8 mouse cellular contexts compared by ENCODE assay signal in the genomic region with DNA sequence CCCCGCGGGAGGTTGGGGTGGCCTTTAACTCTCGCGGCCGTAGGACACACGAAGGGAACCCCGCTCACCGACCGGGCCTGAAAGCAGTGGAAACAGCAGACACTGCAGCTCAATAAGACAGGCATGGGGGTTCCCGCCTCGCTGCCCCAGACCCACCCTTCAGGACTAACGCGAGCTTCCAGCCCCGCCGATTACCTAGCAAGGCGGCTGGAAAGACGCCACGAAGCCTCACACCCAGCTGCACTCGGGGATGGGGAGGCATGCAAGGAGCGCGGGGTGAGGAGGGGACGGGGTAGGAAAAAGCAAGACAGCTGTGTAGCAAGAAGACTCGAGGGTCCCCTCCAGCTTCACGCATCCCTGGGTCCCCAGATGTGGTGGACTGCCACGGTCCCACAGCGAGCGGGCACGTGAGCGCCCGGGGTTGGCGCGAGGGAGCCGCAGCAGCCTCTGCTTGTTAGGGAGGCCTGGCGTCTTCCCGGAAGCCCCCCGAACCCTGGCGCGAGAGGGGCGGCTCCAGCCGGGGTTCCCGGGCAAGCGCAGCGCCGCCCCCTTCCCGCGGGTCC. TPM values are rescaled to one million over a fixed set of nuclear protein-coding genes. Genes with fewer than 3 reads are reported as not detected.
DNase-seq lines count a peak whose midpoint lies in the region; ATAC-seq and TF ChIP-seq lines count a peak whose summit lies in the region.

No protein-coding gene starts in this region.

- H3K9me3 ChIP-seq in forebrain, postnatal 0 days (ENCODE audit: low read length) = no peaks in the 10 kb centered on the region

- WGBS in forebrain, postnatal 0 days = 1% methylated on average over 46 of the region's 46 CpGs

- H3K36me3 ChIP-seq in forebrain, postnatal 0 days (ENCODE audit: insufficient read depth) = peaks cover 19% of the 10 kb centered on the region
- peaks cover 5% of the 10 kb centered on the region for H3K36me3 ChIP-seq in myocyte (ENCODE audit: control insufficient read depth, insufficient read depth)

- H3K27ac ChIP-seq in forebrain, postnatal 0 days (ENCODE audit: low read depth, low read length) = peak overlapping the region; percentile 94

- peaks cover 17% of the 10 kb centered on the region for H3K79me2 ChIP-seq in myocyte (ENCODE audit: control insufficient read depth, insufficient read depth)

- H3K4me1 ChIP-seq in forebrain, postnatal 0 days (ENCODE audit: insufficient read depth) = peaks cover 20% of the 10 kb centered on the region

- H3ac ChIP-seq in myocyte (ENCODE audit: control insufficient read depth, insufficient read length) = peak overlapping the region; percentile 74

- no peak for TF ChIP-seq CTCF in forebrain, postnatal 0 days (IDR thresholded peaks at IDR 0.05; ENCODE audit: low read depth)

- H3K27me3 ChIP-seq in forebrain, postnatal 0 days (ENCODE audit: insufficient read depth, low read length) = no peaks in the 10 kb centered on the region
- no peaks in the 10 kb centered on the region for H3K27me3 ChIP-seq in myocyte (ENCODE audit: control insufficient read depth, insufficient read depth, insufficient read length)

- DNase-seq in gastrocnemius, postnatal 10 days = peak; percentile 55
- no peak for DNase-seq in gastrocnemius, adult 18-20 months (ENCODE audit: low spot score)
- peak; percentile 72 for DNase-seq in 3134 (ENCODE audit: extremely low read depth, insufficient read length, low spot score)
- peak; percentile 11 for DNase-seq in adrenal gland, postnatal 25 days
- peak; percentile 78 for DNase-seq in forebrain, postnatal 0 days
- peak; percentile 5 to 44 for DNase-seq in kidney, postnatal 25 days
- DNase-seq in layer of hippocampus, adult 11-12 months (ENCODE audit: low spot score) = no peak

- peak; percentile 44 for TF ChIP-seq POLR2A in myocyte (IDR thresholded peaks at IDR 0.05; ENCODE audit: insufficient read length, low read depth)

- peak overlapping the region; percentile 90 for H3K9ac ChIP-seq in forebrain, postnatal 0 days

- H3K4me3 ChIP-seq in forebrain, postnatal 0 days (ENCODE audit: low read depth, low read length) = peak overlapping the region; percentile 67
- peak overlapping the region; percentile 64 for H3K4me3 ChIP-seq in myocyte

- peak; percentile 70 for ATAC-seq in forebrain, postnatal 0 days

- H3K4me2 ChIP-seq in forebrain, postnatal 0 days (ENCODE audit: low read depth) = peak overlapping the region; percentile 75
- H3K4me2 ChIP-seq in myocyte (ENCODE audit: low read depth) = peak overlapping the region; percentile 80

TF ChIP-seq in myocyte, 11 proteins besides CTCF, POLR2A, EP300 and RAD21:
- TF ChIP-seq REST (IDR thresholded peaks at IDR 0.05; ENCODE audit: insufficient read depth, insufficient read length) = no peak
- no peak for TF ChIP-seq MYOD1 (IDR thresholded peaks at IDR 0.05; ENCODE audit: control insufficient read depth in 1 of 3, insufficient read length in 2 of 3, low read depth in 2 of 3)
- no peak for TF ChIP-seq TCF3 (IDR thresholded peaks at IDR 0.05; ENCODE audit: insufficient read length, low read depth)
- TF ChIP-seq TCF12 (IDR thresholded peaks at IDR 0.05; ENCODE audit: insufficient read depth, poor library complexity, severe bottlenecking) = no peak
- TF ChIP-seq USF1 (IDR thresholded peaks at IDR 0.05; ENCODE audit: low read depth) = peak; percentile 0
TF ChIP-seq in myocyte: peak in this region for 1.

RNA-seq across cellular contexts. Expression of a gene that starts 0.5 kb away (rescaled TPM):
- total RNA-seq in gastrocnemius, postnatal 10 days (2021) = 10 to 100 TPM; 12.3 to 14.6 TPM
- total RNA-seq in gastrocnemius, adult 18-20 months (2021) = under 1 TPM; 0.25 to 0.71 TPM
- total RNA-seq in adrenal gland, postnatal 25 days (2021) = 0.48 and 0.49 TPM in 2 replicates
- total RNA-seq in forebrain, postnatal 0 days (2014; rRNA removed) = 46.4 and 47.5 TPM in 2 replicates
- 60.9 and 63.7 TPM in 2 replicates for polyA plus RNA-seq in forebrain, postnatal 0 days (2015; fragmentation: Nextera tagmentation; extraction: Ambion mirVana)
- polyA plus RNA-seq in myocyte (2012; fragmentation: generic; extraction: Trizol) = 20.0 TPM

RNA-seq across cellular contexts. Expression of a gene that starts 47.4 kb away (rescaled TPM):
- 10 to 100 TPM; 10.9 to 11.7 TPM for total RNA-seq in gastrocnemius, postnatal 10 days (2021)
- total RNA-seq in gastrocnemius, adult 18-20 months (2021) = 10 to 100 TPM; 11.5 to 13.8 TPM
- 14.7 and 15.0 TPM in 2 replicates for total RNA-seq in adrenal gland, postnatal 25 days (2021)
- 28.8 and 33.9 TPM in 2 replicates for total RNA-seq in forebrain, postnatal 0 days (2014; rRNA removed)
- 5.1 and 7.6 TPM in 2 replicates for polyA plus RNA-seq in forebrain, postnatal 0 days (2015; fragmentation: Nextera tagmentation; extraction: Ambion mirVana)
- polyA plus RNA-seq in myocyte (2012; fragmentation: generic; extraction: Trizol) = 2.2 TPM

RNA-seq across cellular contexts. Expression of a gene that starts 53.7 kb away (rescaled TPM):
- 10 to 100 TPM; 25.8 to 26.3 TPM for total RNA-seq in gastrocnemius, postnatal 10 days (2021)
- total RNA-seq in gastrocnemius, adult 18-20 months (2021) = 10 to 100 TPM; 26.4 to 30.1 TPM
- total RNA-seq in adrenal gland, postnatal 25 days (2021) = 44.3 and 56.8 TPM in 2 replicates
- total RNA-seq in forebrain, postnatal 0 days (2014; rRNA removed) = 48.5 and 49.1 TPM in 2 replicates
- 44.3 and 47.7 TPM in 2 replicates for polyA plus RNA-seq in forebrain, postnatal 0 days (2015; fragmentation: Nextera tagmentation; extraction: Ambion mirVana)
- 17.7 TPM for polyA plus RNA-seq in myocyte (2012; fragmentation: generic; extraction: Trizol)

RNA-seq across cellular contexts. Expression of a gene that starts 57.8 kb away (rescaled TPM):
- not detected for total RNA-seq in gastrocnemius, postnatal 10 days (2021)
- not detected for total RNA-seq in gastrocnemius, adult 18-20 months (2021)
- total RNA-seq in adrenal gland, postnatal 25 days (2021) = not detected in 2 replicates
- not detected in 2 replicates for total RNA-seq in forebrain, postnatal 0 days (2014; rRNA removed)
- polyA plus RNA-seq in forebrain, postnatal 0 days (2015; fragmentation: Nextera tagmentation; extraction: Ambion mirVana) = not detected in 2 replicates
- polyA plus RNA-seq in myocyte (2012; fragmentation: generic; extraction: Trizol) = not detected

Comparison
In these comparisons a context has a peak if more than half of its experiments do, and no peak if none do; other contexts are left out.
1. DNase-seq: peak in gastrocnemius, postnatal 10 days (single experiment), 3134 (single experiment), adrenal gland, postnatal 25 days (single experiment), forebrain, postnatal 0 days (single experiment) and kidney, postnatal 25 days (2 of 2); none in gastrocnemius, adult 18-20 months (single experiment) and layer of hippocampus, adult 11-12 months (single experiment).